Mouse (Mus musculus): Measurements from ENCODE around the gene Lipo2.
A peak's percentile ranks its signal among the peaks of the same experiment; 100 is the strongest.
"Not testable (repeated sequence)": the region's sequence is repeated elsewhere in the genome, so short reads cannot be mapped to it uniquely, and the experiment has no call there.

Lipo2 gene

DNA sequence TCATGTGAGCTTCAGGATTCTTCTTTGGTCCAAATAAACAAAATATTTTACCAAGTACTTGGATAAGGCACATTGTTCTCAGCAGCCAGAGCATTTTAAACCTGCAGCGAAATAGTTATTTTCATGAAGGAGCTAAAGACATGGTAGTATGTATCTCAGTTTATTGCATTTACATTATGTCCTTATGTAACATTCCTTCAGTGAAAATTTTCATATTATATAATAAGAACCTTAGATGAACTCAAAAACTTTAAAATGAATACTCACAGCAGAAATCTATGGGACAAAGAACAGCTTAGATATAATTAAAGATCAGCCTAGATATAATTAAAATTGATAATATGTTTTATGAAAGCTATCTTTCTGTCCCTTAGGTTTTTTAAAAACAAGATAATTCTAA, at the start of gene Lipo2:
Lipo2 (minus strand) TSS at position 101 of the 400 bp plus-strand sequence.
- DNase-seq: not testable (repeated sequence)

GRCm38 (mm10) chr19:33787359-33787758, 36.2 kb upstream of the Lipo2 start, which contains the start of gene Lipo1:
Gene Lipo1, minus strand, starts transcription at chr19:33787459.
- DNase-seq: not testable (repeated sequence)

GRCm38 (mm10) chr19:33786576-33787277, 35.6 kb upstream of the Lipo2 start:
- DNase-seq: no peak

- peak; percentile 48 to 68 for DNase-seq
These were observed 10.3 kb upstream of the Lipo2 start, which contains the start of gene Lipo3 for GRCm38 (mm10) chr19:33761287-33762086. Gene Lipo3, minus strand, starts transcription at chr19:33761951.
